Mouse (Mus musculus): Measurements from ENCODE around the gene Ankrd42. TPM values are rescaled to one million over a fixed set of nuclear protein-coding genes. Genes with fewer than 3 reads are reported as not detected.
A peak's percentile ranks its signal among the peaks of the same experiment; 100 is the strongest.

The Ankrd42 gene
- polyA plus RNA-seq, 1 experiment from 2014 or later: 1.3 TPM

- Histone ChIP-seq H3K4me3 (ENCODE audit: low read depth, low read length) (no peak overlapping the region), H3K27ac (ENCODE audit: low read depth, low read length) (no peak overlapping the region)
- 77% methylated on average over 2 of the region's 2 CpGs for WGBS
These were observed 46.1 kb downstream of the Ankrd42 start for GRCm38 (mm10) chr7:92590842-92591241.

GRCm38 (mm10) chr7:92589986-92590385 lies 47.0 kb downstream of the Ankrd42 start:
- no peaks in the 10 kb centered on the region for H3K4me1 ChIP-seq (replicated peaks; ENCODE audit: control insufficient read depth, insufficient read depth, low read length)
- H3K36me3 ChIP-seq (ENCODE audit: control insufficient read depth, insufficient read depth, low read length): no peaks in the 10 kb centered on the region
- no peak overlapping the region for H3K4me2 ChIP-seq
- ATAC-seq (replicated peaks; ENCODE audit: low FRiP score): no peak
- H3K9me3 ChIP-seq (ENCODE audit: control insufficient read depth, low read length): no peaks in the 10 kb centered on the region
- no peaks in the 10 kb centered on the region for H3K27me3 ChIP-seq (replicated peaks; ENCODE audit: control insufficient read depth, insufficient read depth, low read length)
- H3K9ac ChIP-seq (ENCODE audit: low read depth, low read length): no peak overlapping the region
- WGBS: 88% methylated on average over 7 of the region's 7 CpGs
- H3K4me3 ChIP-seq (ENCODE audit: low read depth, low read length): no peak overlapping the region
- H3K27ac ChIP-seq (ENCODE audit: low read depth, low read length): no peak overlapping the region
- DNase-seq (ENCODE audit: low spot score): no peak

More at GRCm38 (mm10) chr7:92590842-92591241, 46.1 kb downstream of the Ankrd42 start:
- DNase-seq (ENCODE audit: low spot score) (no peak), ATAC-seq (replicated peaks; ENCODE audit: low FRiP score) (no peak)
- Histone ChIP-seq H3K9ac (ENCODE audit: low read depth, low read length) (no peak overlapping the region), H3K9me3 (ENCODE audit: control insufficient read depth, low read length) (no peaks in the 10 kb centered on the region), H3K4me1 (replicated peaks; ENCODE audit: control insufficient read depth, insufficient read depth, low read length) (no peaks in the 10 kb centered on the region), H3K27me3 (replicated peaks; ENCODE audit: control insufficient read depth, insufficient read depth, low read length) (no peaks in the 10 kb centered on the region), H3K4me2 (no peak overlapping the region), H3K36me3 (ENCODE audit: control insufficient read depth, insufficient read depth, low read length) (no peaks in the 10 kb centered on the region)

GRCm38 (mm10) chr7:92583567-92583966 lies 53.4 kb downstream of the Ankrd42 start:
- no peak overlapping the region for H3K4me3 ChIP-seq (ENCODE audit: low read depth, low read length)
- H3K4me1 ChIP-seq (replicated peaks; ENCODE audit: control insufficient read depth, insufficient read depth, low read length): no peaks in the 10 kb centered on the region
- H3K27me3 ChIP-seq (replicated peaks; ENCODE audit: control insufficient read depth, insufficient read depth, low read length): no peaks in the 10 kb centered on the region
- no peaks in the 10 kb centered on the region for H3K9me3 ChIP-seq (ENCODE audit: control insufficient read depth, low read length)
- no peak overlapping the region for H3K9ac ChIP-seq (ENCODE audit: low read depth, low read length)
- DNase-seq (ENCODE audit: low spot score) (no peak), ATAC-seq (replicated peaks; ENCODE audit: low FRiP score) (no peak)
- no peak overlapping the region for H3K4me2 ChIP-seq
- H3K27ac ChIP-seq (ENCODE audit: low read depth, low read length): no peak overlapping the region
- WGBS: 91% methylated on average over 7 of the region's 7 CpGs
- no peaks in the 10 kb centered on the region for H3K36me3 ChIP-seq (ENCODE audit: control insufficient read depth, insufficient read depth, low read length)

- Histone ChIP-seq H3K27me3 (replicated peaks; ENCODE audit: control insufficient read depth, insufficient read depth, low read length) (no peaks in the 10 kb centered on the region), H3K9me3 (ENCODE audit: control insufficient read depth, low read length) (no peaks in the 10 kb centered on the region), H3K27ac (ENCODE audit: low read depth, low read length) (no peak overlapping the region), H3K9ac (ENCODE audit: low read depth, low read length) (no peak overlapping the region), H3K4me2 (no peak overlapping the region), H3K4me3 (ENCODE audit: low read depth, low read length) (no peak overlapping the region), H3K4me1 (replicated peaks; ENCODE audit: control insufficient read depth, insufficient read depth, low read length) (no peaks in the 10 kb centered on the region), H3K36me3 (ENCODE audit: control insufficient read depth, insufficient read depth, low read length) (no peaks in the 10 kb centered on the region)
- ATAC-seq (replicated peaks; ENCODE audit: low FRiP score): no peak
- 95% methylated on average over 5 of the region's 5 CpGs for whole genome bisulfite sequencing
- no peak for DNase-seq (ENCODE audit: low spot score)
These were observed 56.3 kb downstream of the Ankrd42 start for GRCm38 (mm10) chr7:92580491-92581207.

- WGBS: 68% methylated on average over 1 of the region's 1 CpGs
- H3K27me3 ChIP-seq (replicated peaks; ENCODE audit: control insufficient read depth, insufficient read depth, low read length): no peaks in the 10 kb centered on the region
- H3K4me1 ChIP-seq (replicated peaks; ENCODE audit: control insufficient read depth, insufficient read depth, low read length): no peaks in the 10 kb centered on the region
- no peak overlapping the region for H3K9ac ChIP-seq (ENCODE audit: low read depth, low read length)
- no peak for ATAC-seq (replicated peaks; ENCODE audit: low FRiP score)
- no peaks in the 10 kb centered on the region for H3K9me3 ChIP-seq (ENCODE audit: control insufficient read depth, low read length)
- H3K4me3 ChIP-seq (ENCODE audit: low read depth, low read length): no peak overlapping the region
- H3K4me2 ChIP-seq: no peak overlapping the region
- peaks cover 7% of the 10 kb centered on the region for H3K36me3 ChIP-seq (ENCODE audit: control insufficient read depth, insufficient read depth, low read length)
- H3K27ac ChIP-seq (ENCODE audit: low read depth, low read length): no peak overlapping the region
- no peak for DNase-seq (ENCODE audit: low spot score)
These were observed 70.2 kb downstream of the Ankrd42 start for GRCm38 (mm10) chr7:92566775-92567174.

GRCm38 (mm10) chr7:92560986-92561876 lies 75.7 kb downstream of the Ankrd42 start, which contains the start of gene Ccdc90b:
Ccdc90b (plus strand) TSS chr7:92561149.
- ATAC-seq (replicated peaks; ENCODE audit: low FRiP score) (peak; percentile 92), DNase-seq (ENCODE audit: low spot score) (peak; percentile 89)
- no peaks in the 10 kb centered on the region for H3K4me1 ChIP-seq (replicated peaks; ENCODE audit: control insufficient read depth, insufficient read depth, low read length)
- peak within 1 kb of the TSS; percentile 82 for H3K9ac ChIP-seq (ENCODE audit: low read depth, low read length)
- peak within 1 kb of the TSS; percentile 85 for H3K4me3 ChIP-seq (ENCODE audit: low read depth, low read length)
- no peaks in the 10 kb centered on the region for H3K9me3 ChIP-seq (ENCODE audit: control insufficient read depth, low read length)
- H3K27ac ChIP-seq (ENCODE audit: low read depth, low read length): peak within 1 kb of the TSS; percentile 74
- H3K27me3 ChIP-seq (replicated peaks; ENCODE audit: control insufficient read depth, insufficient read depth, low read length): no peaks in the 10 kb centered on the region
- H3K36me3 ChIP-seq (ENCODE audit: control insufficient read depth, insufficient read depth, low read length): no peaks in the 10 kb centered on the region
- H3K4me2 ChIP-seq: peak within 1 kb of the TSS; percentile 72
- WGBS: 1% methylated on average over 60 of the region's 60 CpGs

GRCm38 (mm10) chr7:92558744-92559143 lies 78.2 kb downstream of the Ankrd42 start:
- ATAC-seq (replicated peaks; ENCODE audit: low FRiP score) (peak; percentile 78), DNase-seq (ENCODE audit: low spot score) (no peak)
- Histone ChIP-seq H3K36me3 (ENCODE audit: control insufficient read depth, insufficient read depth, low read length) (no peaks in the 10 kb centered on the region), H3K9ac (ENCODE audit: low read depth, low read length) (no peak overlapping the region), H3K27ac (ENCODE audit: low read depth, low read length) (no peak overlapping the region; the same call in 1 of the 2 replicates), H3K4me1 (replicated peaks; ENCODE audit: control insufficient read depth, insufficient read depth, low read length) (no peaks in the 10 kb centered on the region), H3K4me3 (ENCODE audit: low read depth, low read length) (no peak overlapping the region), H3K4me2 (no peak overlapping the region), H3K9me3 (ENCODE audit: control insufficient read depth, low read length) (no peaks in the 10 kb centered on the region), H3K27me3 (replicated peaks; ENCODE audit: control insufficient read depth, insufficient read depth, low read length) (no peaks in the 10 kb centered on the region)
- 71% methylated on average over 2 of the region's 2 CpGs for WGBS

GRCm38 (mm10) chr7:92550990-92551392 lies 86.0 kb downstream of the Ankrd42 start:
- no peaks in the 10 kb centered on the region for H3K4me1 ChIP-seq (replicated peaks; ENCODE audit: control insufficient read depth, insufficient read depth, low read length)
- no peaks in the 10 kb centered on the region for H3K9me3 ChIP-seq (ENCODE audit: control insufficient read depth, low read length)
- H3K4me3 ChIP-seq (ENCODE audit: low read depth, low read length): no peak overlapping the region
- 0 out of 2 replicates have a peak, but pooled peaks have one; percentile 20 for ATAC-seq (replicated peaks; ENCODE audit: low FRiP score)
- H3K4me2 ChIP-seq: no peak overlapping the region
- DNase-seq (ENCODE audit: low spot score): no peak
- no peak overlapping the region for H3K9ac ChIP-seq (ENCODE audit: low read depth, low read length)
- H3K36me3 ChIP-seq (ENCODE audit: control insufficient read depth, insufficient read depth, low read length): no peaks in the 10 kb centered on the region
- H3K27me3 ChIP-seq (replicated peaks; ENCODE audit: control insufficient read depth, insufficient read depth, low read length): no peaks in the 10 kb centered on the region
- no peak overlapping the region for H3K27ac ChIP-seq (ENCODE audit: low read depth, low read length)
- WGBS: 52% methylated on average over 4 of the region's 4 CpGs
